Mouse (Mus musculus) embryonic facial prominence, embryonic 13.5 days (tissue): ENCODE results near the gene Lmntd1. TPM values are rescaled to one million over a fixed set of nuclear protein-coding genes. Genes with fewer than 3 reads are reported as not detected.

Source experiments
- ATAC-seq: fragments of 200-750 bp; cut with Nextera tagmentation; 2 replicates; pipeline ENCODE4 v1.8.0; 2017; ENCODE audit warnings: low read depth; ENCODE audit not compliant: insufficient number of reproducible peaks, insufficient read depth, low FRiP score, low TSS enrichment
- H3K27ac ChIP-seq: fragments of 300-500 bp; sonication (generic); 2 replicates; pipeline ENCODE4 v1.5.1; 2015; ENCODE audit warnings: moderate library complexity, mild to moderate bottlenecking, inconsistent platforms
- H3K27me3 ChIP-seq: fragments of 300-500 bp; sonication (generic); 2 replicates; pipeline ENCODE4 v1.6.1; 2015; ENCODE audit warnings: mild to moderate bottlenecking, inconsistent platforms
- H3K36me3 ChIP-seq: fragments of 300-500 bp; sonication (generic); 2 replicates; pipeline ENCODE4 v1.6.1; 2015; ENCODE audit warnings: mild to moderate bottlenecking, inconsistent platforms
- H3K4me1 ChIP-seq: fragments of 300-500 bp; sonication (generic); 2 replicates; pipeline ENCODE4 v1.6.1; 2015; ENCODE audit warnings: inconsistent platforms
- H3K4me2 ChIP-seq: fragments of 300-500 bp; sonication (generic); 2 replicates; pipeline ENCODE4 v1.6.1; 2015; ENCODE audit warnings: moderate library complexity, mild to moderate bottlenecking, inconsistent platforms
- H3K4me3 ChIP-seq: fragments of 300-500 bp; sonication (generic); 2 replicates; pipeline ENCODE4 v1.5.1; 2015; ENCODE audit warnings: mild to moderate bottlenecking, inconsistent platforms
- H3K9ac ChIP-seq: fragments of 300-500 bp; sonication (generic); 2 replicates; pipeline ENCODE4 v1.6.1; 2015; ENCODE audit warnings: mild to moderate bottlenecking, inconsistent platforms
- H3K9me3 ChIP-seq: fragments of 300-500 bp; sonication (generic); 2 replicates; pipeline ENCODE4 v1.6.1; 2016; ENCODE audit warnings: inconsistent platforms
- WGBS: fragments of 180-500 bp; shearing (Covaris S2); methylation state at CpG from one replicate; pipeline ENCODE4 v1.1.7; 2015; ENCODE audit warnings: mixed read lengths; 5-methylcytosine and 5-hydroxymethylcytosine counted together
- polyA plus RNA-seq: library from polyadenylated mRNA; unstranded; fragments of >200 nt; fragmentation: Nextera tagmentation; extraction: Ambion mirVana; gene quantifications from 2 replicates; pipeline ENCODE4 v1.2.1, GENCODE M21; 2015

Gene Lmntd1
- polyA plus RNA-seq, 1 experiment from 2014 or later, result 0.41 TPM

- Histone ChIP-seq H3K4me1 (0 out of 2 replicates have a peak, but pooled peaks cover 3% of the 10 kb centered on the region), H3K9me3 (peaks cover 5% of the 10 kb centered on the region; the same call in 1 of the 2 replicates), H3K36me3 (no peaks in the 10 kb centered on the region), H3K9ac (no peak overlapping the region; the same call in 1 of the 2 replicates), H3K4me3 (no peak overlapping the region), H3K4me2 (no peak overlapping the region), H3K27me3 (no peaks in the 10 kb centered on the region), H3K27ac (no peak overlapping the region)
- 69% methylated on average over 4 of the region's 4 CpGs for WGBS
- no peak for ATAC-seq
Observed at GRCm38 (mm10) chr6:145636682-145637081, 22.6 kb upstream of the Lmntd1 start.

- Histone ChIP-seq H3K4me2 (no peak overlapping the region), H3K9me3 (no peaks in the 10 kb centered on the region), H3K27ac (no peak overlapping the region), H3K4me3 (no peak overlapping the region), H3K4me1 (no peaks in the 10 kb centered on the region), H3K36me3 (no peaks in the 10 kb centered on the region), H3K27me3 (no peaks in the 10 kb centered on the region), H3K9ac (no peak overlapping the region)
- WGBS, result 81% methylated on average over 2 of the region's 2 CpGs
- no peak for ATAC-seq
Observed at GRCm38 (mm10) chr6:145634454-145634853, 20.3 kb upstream of the Lmntd1 start.

- WGBS, result 55% methylated on average over 6 of the region's 6 CpGs
- no peak overlapping the region for H3K4me3 ChIP-seq
- no peaks in the 10 kb centered on the region for H3K36me3 ChIP-seq
- H3K4me2 ChIP-seq, result no peak overlapping the region
- H3K9me3 ChIP-seq, result no peaks in the 10 kb centered on the region
- H3K4me1 ChIP-seq, result no peaks in the 10 kb centered on the region
- no peak overlapping the region for H3K9ac ChIP-seq
- no peaks in the 10 kb centered on the region for H3K27me3 ChIP-seq
- H3K27ac ChIP-seq, result no peak overlapping the region
- no peak for ATAC-seq
Observed at GRCm38 (mm10) chr6:145630269-145630668, 16.1 kb upstream of the Lmntd1 start.

- no peak overlapping the region for H3K27ac ChIP-seq
- H3K4me3 ChIP-seq, result no peak overlapping the region
- ATAC-seq, result no peak
- WGBS, result 92% methylated on average over 4 of the region's 4 CpGs
- no peak overlapping the region for H3K9ac ChIP-seq
- H3K9me3 ChIP-seq, result no peaks in the 10 kb centered on the region
- no peaks in the 10 kb centered on the region for H3K4me1 ChIP-seq
- no peaks in the 10 kb centered on the region for H3K36me3 ChIP-seq
- H3K4me2 ChIP-seq, result no peak overlapping the region
- no peaks in the 10 kb centered on the region for H3K27me3 ChIP-seq
Observed at GRCm38 (mm10) chr6:145623141-145623540, 9.0 kb upstream of the Lmntd1 start.

DNA sequence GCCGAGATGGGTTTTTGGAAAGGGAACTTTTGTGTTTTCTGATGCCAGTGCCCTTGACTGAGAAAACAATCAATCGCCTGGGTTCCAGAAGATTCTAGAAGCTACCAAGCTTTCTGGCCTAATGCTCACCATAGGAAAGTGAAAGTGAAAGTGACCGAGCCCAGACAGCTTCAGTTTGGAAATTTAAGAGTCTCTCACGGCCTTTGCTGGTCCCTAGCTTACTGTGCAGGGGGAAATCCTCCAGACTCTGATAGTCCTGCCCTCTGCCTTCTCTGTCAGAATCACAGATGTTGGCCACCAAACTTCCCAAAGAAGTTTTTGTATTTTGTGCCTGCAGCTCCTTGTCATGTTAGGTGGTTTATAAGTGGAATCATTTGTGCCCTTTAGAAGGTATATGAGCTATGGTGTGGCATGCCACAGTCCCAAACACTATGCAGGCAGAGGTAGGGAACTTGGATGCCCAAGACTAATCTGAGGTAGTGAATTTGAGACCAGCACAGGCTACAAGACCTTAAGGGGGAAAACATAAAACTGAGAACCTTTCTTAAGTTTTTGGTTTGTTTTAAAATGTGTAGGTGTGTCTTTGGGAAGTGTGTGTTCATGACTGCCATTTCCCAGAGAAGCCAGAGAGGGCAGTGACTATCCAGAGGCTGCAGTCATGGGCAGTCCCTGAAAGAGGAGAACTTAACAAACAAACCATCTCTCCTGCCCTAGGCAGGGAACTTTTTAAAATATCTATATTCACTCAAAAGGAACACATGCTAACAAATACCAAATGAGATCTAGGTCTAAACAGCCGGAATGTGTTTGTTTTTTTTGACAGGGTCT lies 2.5 kb upstream of the Lmntd1 start:
- Histone ChIP-seq H3K9me3 (no peaks in the 10 kb centered on the region), H3K27me3 (no peaks in the 10 kb centered on the region), H3K4me1 (no peaks in the 10 kb centered on the region), H3K27ac (no peak overlapping the region), H3K4me3 (no peak overlapping the region), H3K4me2 (no peak overlapping the region), H3K36me3 (no peaks in the 10 kb centered on the region), H3K9ac (no peak overlapping the region)
- no peak for ATAC-seq
- WGBS, result 81% methylated on average over 5 of the region's 5 CpGs

DNA sequence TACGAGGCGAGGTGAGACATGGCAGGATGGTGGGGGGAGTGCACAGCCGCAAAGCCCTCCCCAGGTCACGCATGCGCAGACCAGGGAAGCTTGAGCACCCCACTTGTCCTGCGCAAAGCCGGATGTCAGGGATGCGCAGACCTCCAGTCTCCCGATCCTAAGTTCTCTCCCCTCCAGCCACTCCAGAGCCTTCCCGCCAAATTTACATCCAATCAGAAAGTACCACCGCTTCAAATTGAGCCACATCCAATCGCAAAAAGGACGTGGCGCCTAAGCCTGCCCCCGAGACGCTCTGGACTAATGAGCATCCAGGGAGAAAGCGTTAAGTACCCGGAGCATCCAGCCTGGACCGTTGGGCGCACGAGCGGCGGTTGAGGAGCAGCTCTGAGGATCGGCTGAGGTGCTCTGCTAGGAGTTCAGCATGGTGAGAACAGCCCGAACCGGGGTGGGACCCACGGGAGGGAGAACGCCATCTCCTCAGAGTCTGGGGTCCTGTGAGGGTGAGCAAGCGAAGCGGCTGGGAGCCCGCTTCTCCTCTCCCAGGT lies 1.6 kb upstream of the Lmntd1 start, which contains the start of gene Tuba3b:
Gene Tuba3b (plus strand): TSS at position 92 of the 545 bp plus-strand sequence.
- Histone ChIP-seq H3K9ac (no peak within 1 kb of the TSS), H3K4me3 (no peak within 1 kb of the TSS), H3K4me1 (no peaks in the 10 kb centered on the region), H3K9me3 (no peaks in the 10 kb centered on the region), H3K4me2 (no peak within 1 kb of the TSS), H3K36me3 (no peaks in the 10 kb centered on the region), H3K27me3 (no peaks in the 10 kb centered on the region), H3K27ac (no peak within 1 kb of the TSS)
- no peak for ATAC-seq
- WGBS, result 96% methylated on average over 31 of the region's 31 CpGs

GRCm38 (mm10) chr6:145612611-145613010 lies 1.5 kb downstream of the Lmntd1 start:
- H3K27me3 ChIP-seq, result no peaks in the 10 kb centered on the region
- ATAC-seq, result no peak
- no peak overlapping the region for H3K4me3 ChIP-seq
- no peaks in the 10 kb centered on the region for H3K4me1 ChIP-seq
- 81% methylated on average over 3 of the region's 3 CpGs for whole genome bisulfite sequencing
- H3K27ac ChIP-seq, result no peak overlapping the region
- H3K9ac ChIP-seq, result no peak overlapping the region
- H3K36me3 ChIP-seq, result no peaks in the 10 kb centered on the region
- no peaks in the 10 kb centered on the region for H3K9me3 ChIP-seq
- H3K4me2 ChIP-seq, result no peak overlapping the region

DNA sequence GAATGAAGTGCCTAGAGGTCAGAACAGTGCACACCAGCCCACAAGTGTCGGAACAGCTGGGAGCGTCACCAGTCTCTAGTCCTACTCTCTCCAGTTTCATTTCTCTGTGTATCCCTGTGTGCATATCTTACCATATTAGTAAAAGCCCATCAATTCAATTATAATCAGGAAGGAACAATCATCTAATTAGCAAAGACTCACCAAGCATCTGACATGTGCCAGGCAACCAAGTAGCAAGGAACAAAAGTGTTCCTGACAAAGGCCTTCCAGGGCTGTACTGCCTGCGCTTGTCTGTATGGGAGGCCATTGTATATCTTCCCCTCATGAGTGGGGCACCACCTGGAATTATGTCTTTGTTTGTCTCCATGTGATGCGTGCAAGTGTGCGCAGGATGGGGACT lies 3.2 kb downstream of the Lmntd1 start:
- no peak overlapping the region for H3K4me3 ChIP-seq
- no peak overlapping the region for H3K9ac ChIP-seq
- no peaks in the 10 kb centered on the region for H3K9me3 ChIP-seq
- no peak overlapping the region for H3K27ac ChIP-seq
- no peaks in the 10 kb centered on the region for H3K27me3 ChIP-seq
- H3K4me1 ChIP-seq, result no peaks in the 10 kb centered on the region
- H3K36me3 ChIP-seq, result no peaks in the 10 kb centered on the region
- no peak for ATAC-seq
- no peak overlapping the region for H3K4me2 ChIP-seq
- 93% methylated on average over 5 of the region's 5 CpGs for WGBS

DNA sequence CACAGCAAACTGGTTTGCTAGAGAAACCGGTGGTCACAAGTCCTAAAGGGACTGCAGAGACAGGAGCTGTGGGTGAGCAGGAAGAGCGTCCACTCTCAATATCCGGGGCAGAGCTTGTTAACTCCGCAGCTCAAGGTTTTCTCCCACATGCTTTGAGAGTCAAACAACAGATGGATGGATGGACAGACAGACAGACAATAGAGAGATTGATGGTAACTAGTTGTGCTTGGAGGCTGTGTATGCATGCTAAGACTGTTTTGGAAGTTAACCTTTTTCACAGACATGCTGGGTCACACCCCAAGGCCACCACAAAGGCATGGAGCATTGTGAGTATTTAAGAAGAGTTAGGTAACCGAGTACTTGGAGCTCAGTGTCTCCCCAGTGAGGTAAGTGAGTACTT lies 5.4 kb downstream of the Lmntd1 start:
- peaks cover 13% of the 10 kb centered on the region for H3K4me1 ChIP-seq
- H3K27me3 ChIP-seq, result no peaks in the 10 kb centered on the region
- H3K9me3 ChIP-seq, result no peaks in the 10 kb centered on the region
- H3K4me3 ChIP-seq, result no peak overlapping the region
- H3K27ac ChIP-seq, result no peak overlapping the region
- no peak overlapping the region for H3K9ac ChIP-seq
- no peak for ATAC-seq
- no peak overlapping the region for H3K4me2 ChIP-seq
- H3K36me3 ChIP-seq, result no peaks in the 10 kb centered on the region
- 88% methylated on average over 5 of the region's 5 CpGs for WGBS

DNA sequence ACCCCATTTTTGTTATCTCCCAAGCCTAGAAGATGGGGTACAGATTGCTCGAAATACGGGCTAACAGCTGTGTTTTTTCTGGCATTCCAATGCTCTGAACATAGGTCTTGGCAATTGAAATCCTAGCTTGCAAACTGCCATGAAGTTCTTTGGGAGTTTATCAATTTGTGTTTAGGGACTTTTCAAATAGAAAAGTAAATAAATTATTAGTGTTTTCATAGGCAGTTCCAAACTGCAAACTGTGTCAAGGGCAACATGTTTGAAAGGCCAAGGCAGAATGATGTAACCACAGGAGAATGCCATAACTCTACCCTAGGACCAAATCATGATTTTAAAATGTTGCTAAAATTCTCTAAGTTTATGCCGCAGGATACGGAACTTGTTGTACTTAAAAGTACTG lies 6.4 kb downstream of the Lmntd1 start:
- Histone ChIP-seq H3K4me3 (no peak overlapping the region), H3K27me3 (no peaks in the 10 kb centered on the region), H3K27ac (no peak overlapping the region), H3K36me3 (no peaks in the 10 kb centered on the region), H3K9ac (no peak overlapping the region), H3K9me3 (no peaks in the 10 kb centered on the region), H3K4me2 (no peak overlapping the region), H3K4me1 (peaks cover 13% of the 10 kb centered on the region)
- 87% methylated on average over 4 of the region's 4 CpGs for WGBS
- no peak for ATAC-seq

- no peak overlapping the region for H3K9ac ChIP-seq
- H3K4me3 ChIP-seq, result no peak overlapping the region
- no peaks in the 10 kb centered on the region for H3K9me3 ChIP-seq
- no peaks in the 10 kb centered on the region for H3K27me3 ChIP-seq
- ATAC-seq, result no peak
- no peaks in the 10 kb centered on the region for H3K36me3 ChIP-seq
- peaks cover 13% of the 10 kb centered on the region for H3K4me1 ChIP-seq
- no peak overlapping the region for H3K27ac ChIP-seq
- no peak overlapping the region for H3K4me2 ChIP-seq
- 16% methylated on average over 3 of the region's 3 CpGs for WGBS
Observed at GRCm38 (mm10) chr6:145605203-145605602, 8.9 kb downstream of the Lmntd1 start.

DNA sequence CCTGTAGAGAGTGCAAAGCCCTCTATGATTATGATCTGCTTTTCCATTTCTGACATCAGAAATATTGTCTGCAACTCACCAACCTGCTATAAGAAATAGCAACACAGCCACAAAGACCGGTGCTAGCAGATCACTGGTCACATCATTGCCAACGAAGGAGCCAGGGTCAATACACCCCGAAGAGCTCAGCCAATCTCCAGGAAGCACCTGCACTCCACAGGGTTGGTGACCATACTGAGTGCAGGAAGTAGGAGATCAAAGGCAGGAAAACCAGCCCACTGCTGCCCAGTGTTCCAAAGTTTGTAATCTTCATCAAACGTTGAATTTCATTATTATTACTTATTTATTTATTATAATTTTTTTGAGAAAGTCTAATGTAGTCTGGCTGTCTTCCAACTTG lies 9.5 kb downstream of the Lmntd1 start:
- no peaks in the 10 kb centered on the region for H3K36me3 ChIP-seq
- no peak for ATAC-seq
- H3K4me3 ChIP-seq, result no peak overlapping the region
- no peak overlapping the region for H3K27ac ChIP-seq
- no peak overlapping the region for H3K4me2 ChIP-seq
- no peaks in the 10 kb centered on the region for H3K27me3 ChIP-seq
- no peak overlapping the region for H3K9ac ChIP-seq
- 70% methylated on average over 4 of the region's 4 CpGs for WGBS
- H3K9me3 ChIP-seq, result no peaks in the 10 kb centered on the region
- peaks cover 13% of the 10 kb centered on the region for H3K4me1 ChIP-seq
